Mouse (Mus musculus) midbrain, embryonic 14.5 days (tissue): ENCODE results near the gene Taf13. TPM values are rescaled to one million over a fixed set of nuclear protein-coding genes. Genes with fewer than 3 reads are reported as not detected.
A peak's percentile ranks its signal among the peaks of the same experiment; 100 is the strongest.

Source experiments
- ATAC-seq: fragments of 200-750 bp; cut with Nextera tagmentation; 2 replicates; pipeline ENCODE4 v1.8.0; 2017; ENCODE audit warnings: moderate number of reproducible peaks, moderate library complexity; ENCODE audit not compliant: low FRiP score, low TSS enrichment
- DNase-seq: peaks from one replicate; pipeline ENCODE4 v3.0.0-alpha.2; 2015
- H3K27ac ChIP-seq: fragments of 300-500 bp; sonication (generic); replicated peaks from 2 replicates; pipeline ENCODE4 v1.5.1; 2014; ENCODE audit warnings: mild to moderate bottlenecking, low read depth, low read length, moderate library complexity
- H3K27me3 ChIP-seq: fragments of 300-500 bp; sonication (generic); 2 replicates; pipeline ENCODE4 v1.6.1; 2014; ENCODE audit warnings: low read length, control low read depth, mixed read lengths; ENCODE audit not compliant: control insufficient read depth, insufficient read depth
- H3K36me3 ChIP-seq: fragments of 300-500 bp; sonication (generic); 2 replicates; pipeline ENCODE4 v1.6.1; 2014; ENCODE audit warnings: low read length, control low read depth; ENCODE audit not compliant: control insufficient read depth, insufficient read depth
- H3K4me1 ChIP-seq: fragments of 300-500 bp; sonication (generic); 2 replicates; pipeline ENCODE4 v1.6.1; 2014; ENCODE audit warnings: mild to moderate bottlenecking, antibody characterized with exemption, low read length, control low read depth; ENCODE audit not compliant: control insufficient read depth, insufficient read depth
- H3K4me2 ChIP-seq: fragments of 300-500 bp; sonication (generic); 2 replicates; pipeline ENCODE4 v1.6.1; 2014; ENCODE audit warnings: mild to moderate bottlenecking, low read length, moderate library complexity
- H3K4me3 ChIP-seq: fragments of 300-500 bp; sonication (generic); replicated peaks from 2 replicates; pipeline ENCODE4 v1.5.1; 2014; ENCODE audit warnings: low read depth, low read length
- H3K9ac ChIP-seq: fragments of 300-500 bp; sonication (generic); replicated peaks from 2 replicates; pipeline ENCODE4 v1.6.1; 2014; ENCODE audit warnings: mild to moderate bottlenecking, low read length, moderate library complexity
- H3K9me3 ChIP-seq: fragments of 300-500 bp; sonication (generic); 2 replicates; pipeline ENCODE4 v1.6.1; 2016; ENCODE audit warnings: low read length, control low read depth, mixed read lengths; ENCODE audit not compliant: control insufficient read depth
- WGBS: fragments of 180-500 bp; shearing (Covaris S2); extraction: QIAGEN DNeasy Blood & Tissue Kit; methylation state at CpG from one replicate; pipeline ENCODE4 v1.1.7; 2014; 5-methylcytosine and 5-hydroxymethylcytosine counted together
- polyA plus RNA-seq: library from polyadenylated mRNA; unstranded; fragments of >200 nt; fragmentation: Nextera tagmentation; extraction: Ambion mirVana; gene quantifications from 2 replicates; pipeline ENCODE4 v1.2.1, GENCODE M21; 2014

The Taf13 gene
- 63.4 and 63.6 TPM in 2 replicates for polyA plus RNA-seq

- H3K27ac ChIP-seq: peak within 1 kb of the TSS; percentile 80
- DNase-seq (peak; percentile 99), ATAC-seq (peak; percentile 97)
- peak within 1 kb of the TSS; percentile 74 for H3K4me3 ChIP-seq
- H3K4me1 ChIP-seq: peaks cover 21% of the 10 kb centered on the region
- H3K9me3 ChIP-seq: no peaks in the 10 kb centered on the region
- peak within 1 kb of the TSS; percentile 76 for H3K9ac ChIP-seq
- peak within 1 kb of the TSS; percentile 72 for H3K4me2 ChIP-seq
- H3K36me3 ChIP-seq: no peaks in the 10 kb centered on the region
- H3K27me3 ChIP-seq: no peaks in the 10 kb centered on the region
- WGBS: 2% methylated on average over 42 of the region's 42 CpGs
These were observed at the start of gene Taf13 for GRCm38 (mm10) chr3:108571443-108572294. TSS of gene Taf13 (plus strand) at chr3:108571698.

GRCm38 (mm10) chr3:108523415-108523814, 48.1 kb upstream of the Taf13 start:
- H3K4me1 ChIP-seq: no peaks in the 10 kb centered on the region
- no peaks in the 10 kb centered on the region for H3K36me3 ChIP-seq
- no peak for ATAC-seq
- 90% methylated on average over 4 of the region's 4 CpGs for WGBS
- no peaks in the 10 kb centered on the region for H3K27me3 ChIP-seq
- DNase-seq: no peak
- no peak overlapping the region for H3K4me2 ChIP-seq
- H3K9ac ChIP-seq: no peak overlapping the region
- no peak overlapping the region for H3K4me3 ChIP-seq
- no peak overlapping the region for H3K27ac ChIP-seq
- no peaks in the 10 kb centered on the region for H3K9me3 ChIP-seq

GRCm38 (mm10) chr3:108528489-108528888, 43.0 kb upstream of the Taf13 start:
- no peaks in the 10 kb centered on the region for H3K27me3 ChIP-seq
- no peak overlapping the region for H3K4me2 ChIP-seq
- H3K27ac ChIP-seq: no peak overlapping the region
- H3K9me3 ChIP-seq: no peaks in the 10 kb centered on the region
- no peaks in the 10 kb centered on the region for H3K36me3 ChIP-seq
- DNase-seq: no peak
- H3K4me1 ChIP-seq: no peaks in the 10 kb centered on the region
- 95% methylated on average over 8 of the region's 8 CpGs for WGBS
- H3K4me3 ChIP-seq: no peak overlapping the region
- no peak for ATAC-seq
- no peak overlapping the region for H3K9ac ChIP-seq

GRCm38 (mm10) chr3:108533114-108533885, 38.2 kb upstream of the Taf13 start:
- DNase-seq (no peak), ATAC-seq (no peak)
- Histone ChIP-seq H3K27me3 (no peaks in the 10 kb centered on the region), H3K9me3 (no peaks in the 10 kb centered on the region), H3K4me3 (no peak overlapping the region), H3K9ac (no peak overlapping the region), H3K4me1 (peaks cover 12% of the 10 kb centered on the region; the same call in 1 of the 2 replicates), H3K36me3 (no peaks in the 10 kb centered on the region), H3K27ac (0 out of 2 replicates have a peak overlapping the region, but pooled peaks have one; percentile 2), H3K4me2 (no peak overlapping the region)
- whole genome bisulfite sequencing: 76% methylated on average over 9 of the region's 9 CpGs

GRCm38 (mm10) chr3:108533951-108534350, 37.5 kb upstream of the Taf13 start, which contains the start of gene 1700013F07Rik:
TSS of gene 1700013F07Rik (plus strand) at chr3:108534150.
- ATAC-seq (no peak), DNase-seq (no peak)
- no peak within 1 kb of the TSS for H3K4me3 ChIP-seq
- H3K4me2 ChIP-seq: no peak within 1 kb of the TSS
- no peaks in the 10 kb centered on the region for H3K27me3 ChIP-seq
- 0 out of 2 replicates have a peak within 1 kb of the TSS, but pooled peaks have one; percentile 2 for H3K27ac ChIP-seq
- H3K9me3 ChIP-seq: no peaks in the 10 kb centered on the region
- WGBS: 87% methylated on average over 6 of the region's 6 CpGs
- peaks cover 12% of the 10 kb centered on the region; the same call in 1 of the 2 replicates for H3K4me1 ChIP-seq
- H3K36me3 ChIP-seq: no peaks in the 10 kb centered on the region
- no peak within 1 kb of the TSS for H3K9ac ChIP-seq

GRCm38 (mm10) chr3:108535896-108536516, 35.5 kb upstream of the Taf13 start:
- Histone ChIP-seq H3K36me3 (no peaks in the 10 kb centered on the region), H3K4me1 (peaks cover 12% of the 10 kb centered on the region; the same call in 1 of the 2 replicates), H3K4me2 (peak overlapping the region; percentile 85), H3K9me3 (no peaks in the 10 kb centered on the region), H3K9ac (peak overlapping the region; percentile 58), H3K27ac (peak overlapping the region; percentile 81), H3K27me3 (no peaks in the 10 kb centered on the region), H3K4me3 (peak overlapping the region; percentile 44)
- ATAC-seq (no peak), DNase-seq (peak; percentile 17)
- WGBS: 7% methylated on average over 15 of the region's 15 CpGs

GRCm38 (mm10) chr3:108536517-108537260, 34.8 kb upstream of the Taf13 start, which contains the start of gene 5330417C22Rik:
TSS of gene 5330417C22Rik (minus strand) at chr3:108536536.
- under 1% methylated on average over 35 of the region's 35 CpGs for WGBS

More at GRCm38 (mm10) chr3:108536517-108537260, 34.8 kb upstream of the Taf13 start, which contains the start of gene 5330417C22Rik:
- Histone ChIP-seq H3K4me3 (peak within 1 kb of the TSS; percentile 44), H3K27ac (peak within 1 kb of the TSS; percentile 81), H3K36me3 (no peaks in the 10 kb centered on the region), H3K9ac (peak within 1 kb of the TSS; percentile 58), H3K27me3 (no peaks in the 10 kb centered on the region), H3K9me3 (no peaks in the 10 kb centered on the region), H3K4me1 (peaks cover 12% of the 10 kb centered on the region; the same call in 1 of the 2 replicates), H3K4me2 (peak within 1 kb of the TSS; percentile 85)
- ATAC-seq (peak; percentile 93), DNase-seq (peak; percentile 92)
